Mouse (Mus musculus) limb, embryonic 14.5 days (tissue): ENCODE measurements around the gene Mfsd2b. TPM values are rescaled to one million over a fixed set of nuclear protein-coding genes. Genes with fewer than 3 reads are reported as not detected.
A peak's percentile ranks its signal among the peaks of the same experiment; 100 is the strongest.

Experiments used
- ATAC-seq: fragments of 200-750 bp; cut with Nextera tagmentation; 2 replicates; pipeline ENCODE4 v1.8.0; 2017; ENCODE audit warnings: low read depth, moderate number of reproducible peaks, moderate TSS enrichment; ENCODE audit not compliant: low FRiP score
- DNase-seq: peaks from one replicate; pipeline ENCODE4 v3.0.0-alpha.2; 2015; ENCODE audit warnings: low spot score
- H3K27ac ChIP-seq: fragments of 300-500 bp; sonication (generic); replicated peaks from 2 replicates; pipeline ENCODE4 v1.5.1; 2014; ENCODE audit warnings: low read depth, mild to moderate bottlenecking, low read length, moderate library complexity, mixed read lengths
- H3K27me3 ChIP-seq: fragments of 300-500 bp; sonication (generic); 2 replicates; pipeline ENCODE4 v1.6.1; 2014; ENCODE audit warnings: low read length, mixed read lengths; ENCODE audit not compliant: control insufficient read depth, insufficient read depth
- H3K36me3 ChIP-seq: fragments of 300-500 bp; sonication (generic); 2 replicates; pipeline ENCODE4 v1.6.1; 2014; ENCODE audit warnings: mild to moderate bottlenecking, low read length, moderate library complexity, mixed read lengths; ENCODE audit not compliant: control insufficient read depth, insufficient read depth
- H3K4me1 ChIP-seq: fragments of 300-500 bp; sonication (generic); 2 replicates; pipeline ENCODE4 v1.6.1; 2014; ENCODE audit warnings: antibody characterized with exemption, low read length, mixed read lengths; ENCODE audit not compliant: control insufficient read depth, insufficient read depth
- H3K4me2 ChIP-seq: fragments of 300-500 bp; sonication (generic); replicated peaks from 2 replicates; pipeline ENCODE4 v1.6.1; 2014; ENCODE audit warnings: low read depth, mild to moderate bottlenecking, low read length, moderate library complexity; ENCODE audit not compliant: severe bottlenecking
- H3K4me3 ChIP-seq: fragments of 300-500 bp; sonication (generic); replicated peaks from 2 replicates; pipeline ENCODE4 v1.5.1; 2014; ENCODE audit warnings: low read length
- H3K9ac ChIP-seq: fragments of 300-500 bp; sonication (generic); 2 replicates; pipeline ENCODE4 v1.6.1; 2014; ENCODE audit warnings: mild to moderate bottlenecking, low read depth, low read length, moderate library complexity; ENCODE audit not compliant: severe bottlenecking
- H3K9me3 ChIP-seq: fragments of 300-500 bp; sonication (generic); 2 replicates; pipeline ENCODE4 v1.6.1; 2016; ENCODE audit warnings: low read length; ENCODE audit not compliant: control insufficient read depth
- POLR2A ChIP-seq: fragments of 200-500 bp; IDR thresholded peaks from 2 replicates; pipeline ENCODE4 v1.8.0; 2012; ENCODE audit warnings: inconsistent platforms, mild to moderate bottlenecking, moderate library complexity, borderline replicate concordance; ENCODE audit not compliant: insufficient read depth, insufficient read length; ENCODE audit errors: extremely low read depth
- WGBS: fragments of 180-500 bp; shearing (Covaris S2); extraction: QIAGEN DNeasy Blood & Tissue Kit; methylation state at CpG from one replicate; pipeline ENCODE4 v1.1.7; 2014; 5-methylcytosine and 5-hydroxymethylcytosine counted together
- polyA plus RNA-seq, 2 experiments: library from polyadenylated mRNA; depleted of rRNA in 1 of 2; stranded (reverse) in 1 of 2; unstranded in 1 of 2; fragments of >200 nt; fragmentation: Nextera tagmentation in 1 of 2; extraction: Ambion mirVana in 1 of 2; gene quantifications; 2 replicates each; pipeline versions ENCODE4 v1.2.1 to v1.2.3; 2012 to 2014

Gene Mfsd2b
- polyA plus RNA-seq, 2 experiments, result 2.2 to 2.3 TPM

DNA sequence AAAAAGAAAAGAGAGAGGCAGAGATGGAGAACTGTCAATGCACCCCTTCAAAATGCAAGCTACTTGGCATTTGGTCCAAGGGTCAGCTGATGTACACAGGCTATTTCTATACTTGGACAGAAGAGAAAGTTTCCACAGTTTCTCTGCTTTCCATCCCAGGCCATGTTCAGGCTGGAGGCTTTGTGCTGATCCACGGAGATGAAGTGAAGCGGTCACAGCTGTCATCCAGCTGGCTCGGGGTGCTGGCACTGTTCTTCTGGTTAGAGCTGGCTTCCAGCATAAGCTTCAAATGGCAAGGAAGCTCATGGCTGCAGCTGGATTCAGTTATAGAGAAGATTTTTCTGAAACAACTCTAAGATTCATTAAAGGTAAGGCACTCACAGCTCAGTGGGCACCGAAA is 60.5 kb downstream of the Mfsd2b start:
- WGBS, result 63% methylated on average over 4 of the region's 4 CpGs
- no peak overlapping the region for H3K9ac ChIP-seq
- peak; percentile 60 for DNase-seq
- no peak overlapping the region for H3K4me3 ChIP-seq
- no peak overlapping the region for H3K4me2 ChIP-seq
- no peak for ATAC-seq
- H3K36me3 ChIP-seq, result no peaks in the 10 kb centered on the region
- TF ChIP-seq POLR2A, result no peak
- no peaks in the 10 kb centered on the region for H3K27me3 ChIP-seq
- H3K9me3 ChIP-seq, result no peaks in the 10 kb centered on the region
- H3K27ac ChIP-seq, result no peak overlapping the region
- peaks cover 14% of the 10 kb centered on the region for H3K4me1 ChIP-seq

Other genes with a start within 250 kb of the Mfsd2b start
- gene Fam228a, start 135.9 kb downstream of the Mfsd2b start, polyA plus RNA-seq (2012; rRNA removed), result 1.8 and 1.9 TPM in 2 replicates
- gene Fam228a, start 135.9 kb downstream of the Mfsd2b start, polyA plus RNA-seq (2014; fragmentation: Nextera tagmentation; extraction: Ambion mirVana), result 0.55 and 0.77 TPM in 2 replicates
- 2.4 and 2.7 TPM in 2 replicates for gene Pfn4, start 105.3 kb downstream of the Mfsd2b start, polyA plus RNA-seq (2012; rRNA removed)
- 3.8 and 4.8 TPM in 2 replicates for gene Pfn4, start 105.3 kb downstream of the Mfsd2b start, polyA plus RNA-seq (2014; fragmentation: Nextera tagmentation; extraction: Ambion mirVana)
- gene Fam228b, start 105.1 kb downstream of the Mfsd2b start, polyA plus RNA-seq (2012; rRNA removed), result 8.7 and 8.8 TPM in 2 replicates
- gene Fam228b, start 105.1 kb downstream of the Mfsd2b start, polyA plus RNA-seq (2014; fragmentation: Nextera tagmentation; extraction: Ambion mirVana), result 4.8 TPM in 2 replicates
- 103 and 179 TPM in 2 replicates for gene Sf3b6, start 56.8 kb downstream of the Mfsd2b start, polyA plus RNA-seq (2012; rRNA removed)
- gene Sf3b6, start 56.8 kb downstream of the Mfsd2b start, polyA plus RNA-seq (2014; fragmentation: Nextera tagmentation; extraction: Ambion mirVana), result 307 and 310 TPM in 2 replicates
- gene Fkbp1b, start 32.8 kb downstream of the Mfsd2b start, polyA plus RNA-seq (2012; rRNA removed), result 21.0 and 21.7 TPM in 2 replicates
- gene Fkbp1b, start 32.8 kb downstream of the Mfsd2b start, polyA plus RNA-seq (2014; fragmentation: Nextera tagmentation; extraction: Ambion mirVana), result 16.4 and 18.2 TPM in 2 replicates
- gene Wdcp, start 31.1 kb downstream of the Mfsd2b start, polyA plus RNA-seq (2012; rRNA removed), result 18.2 and 20.1 TPM in 2 replicates
- gene Wdcp, start 31.1 kb downstream of the Mfsd2b start, polyA plus RNA-seq (2014; fragmentation: Nextera tagmentation; extraction: Ambion mirVana), result 12.6 and 16.2 TPM in 2 replicates
- 4.6 and 5.8 TPM in 2 replicates for gene Ubxn2a, start 33.3 kb upstream of the Mfsd2b start, polyA plus RNA-seq (2012; rRNA removed)
- 18.2 and 22.9 TPM in 2 replicates for gene Ubxn2a, start 33.3 kb upstream of the Mfsd2b start, polyA plus RNA-seq (2014; fragmentation: Nextera tagmentation; extraction: Ambion mirVana)
- gene Atad2b, start 43.0 kb upstream of the Mfsd2b start, polyA plus RNA-seq (2012; rRNA removed), result 23.1 and 25.0 TPM in 2 replicates
- 16.2 and 19.5 TPM in 2 replicates for gene Atad2b, start 43.0 kb upstream of the Mfsd2b start, polyA plus RNA-seq (2014; fragmentation: Nextera tagmentation; extraction: Ambion mirVana)